Mouse (Mus musculus) A20 (cell line): Measurements from ENCODE around the gene Clcnka.

ENCODE experiments used
- DNase-seq: peaks from one replicate; pipeline ENCODE4 v3.0.0-alpha.2; 2011; ENCODE audit warnings: low read depth, low spot score

Gene Clcnka

DNA sequence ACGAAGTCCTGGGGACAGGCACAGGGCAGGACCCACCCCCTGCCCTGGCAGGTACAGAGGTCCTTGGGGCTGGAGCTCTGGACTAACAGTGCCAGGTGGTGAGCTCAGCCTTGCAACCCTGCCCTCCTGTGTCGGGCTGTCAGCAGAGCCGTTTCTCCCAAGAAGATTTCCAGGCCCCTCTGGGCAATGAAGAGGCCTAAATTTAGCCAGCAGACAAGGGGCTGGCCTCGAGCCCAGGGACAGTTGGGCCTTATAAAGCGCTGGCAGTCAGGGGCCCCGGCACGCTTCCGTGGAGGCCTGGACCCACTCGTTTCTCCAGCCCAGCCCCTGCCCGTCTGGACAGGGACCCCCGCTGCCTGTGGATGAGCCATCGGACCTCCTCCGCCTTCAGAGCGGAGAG lies 22.9 kb upstream of the Clcnka start:
- no peak for DNase-seq

DNA sequence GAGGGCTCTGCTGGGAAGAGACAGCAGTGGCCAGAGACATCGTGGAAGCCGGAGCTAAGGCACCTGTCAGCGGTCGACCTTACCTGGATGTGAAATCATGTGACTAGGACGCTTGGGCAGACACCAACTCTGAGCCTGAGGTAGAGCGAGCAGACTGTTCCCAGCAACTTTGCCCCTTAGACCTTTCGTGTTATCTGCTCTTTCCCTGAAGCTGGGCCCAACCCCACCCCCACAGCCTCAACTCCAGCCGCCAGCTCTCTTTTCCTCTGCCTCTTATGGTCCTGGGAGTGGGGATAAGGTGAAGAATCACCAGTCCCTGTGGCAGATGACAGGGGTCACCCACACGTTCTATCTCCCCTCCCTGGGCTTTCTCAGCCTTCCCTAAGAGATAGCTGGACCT lies 22.4 kb upstream of the Clcnka start:
- no peak for DNase-seq

- DNase-seq = no peak
Observed at GRCm38 (mm10) chr4:141420192-141420829, 21.8 kb upstream of the Clcnka start, which contains the start of gene Hspb7. Gene Hspb7, plus strand, starts transcription at chr4:141420779.

- DNase-seq = peak; percentile 78
Observed at GRCm38 (mm10) chr4:141419398-141420191, 21.1 kb upstream of the Clcnka start.

- DNase-seq = no peak
Observed at GRCm38 (mm10) chr4:141415924-141416323, 17.4 kb upstream of the Clcnka start, which contains the start of gene Clcnkb. Gene Clcnkb, minus strand, starts transcription at chr4:141416014.

DNA sequence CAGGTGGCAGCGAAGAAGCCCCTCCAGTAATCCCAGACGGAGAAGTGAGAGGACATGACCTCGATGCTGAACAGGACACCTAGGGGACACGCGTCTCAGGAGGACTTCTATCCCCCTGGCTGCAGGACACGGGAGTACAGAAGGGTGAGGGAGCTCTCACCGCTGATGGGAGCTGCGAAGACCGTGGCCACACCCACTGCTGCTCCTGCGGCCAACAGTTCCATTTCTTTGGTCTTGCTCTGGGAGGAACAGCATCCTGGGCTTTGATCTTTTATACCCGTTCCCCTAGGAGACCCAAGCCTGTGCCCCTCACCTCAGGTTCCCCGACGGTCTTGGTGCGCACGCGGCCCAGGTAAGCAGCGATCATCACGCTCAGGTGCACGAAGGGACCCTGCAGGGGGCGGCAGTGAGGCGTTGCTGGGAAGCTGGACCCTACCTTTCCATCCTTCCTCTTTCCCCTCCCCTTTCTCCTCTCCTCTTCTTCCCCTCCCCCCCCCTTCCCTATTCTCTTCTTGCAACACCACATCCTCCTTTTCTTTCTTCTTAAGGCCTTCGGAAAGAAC lies 13.0 kb upstream of the Clcnka start:
- no peak for DNase-seq

DNA sequence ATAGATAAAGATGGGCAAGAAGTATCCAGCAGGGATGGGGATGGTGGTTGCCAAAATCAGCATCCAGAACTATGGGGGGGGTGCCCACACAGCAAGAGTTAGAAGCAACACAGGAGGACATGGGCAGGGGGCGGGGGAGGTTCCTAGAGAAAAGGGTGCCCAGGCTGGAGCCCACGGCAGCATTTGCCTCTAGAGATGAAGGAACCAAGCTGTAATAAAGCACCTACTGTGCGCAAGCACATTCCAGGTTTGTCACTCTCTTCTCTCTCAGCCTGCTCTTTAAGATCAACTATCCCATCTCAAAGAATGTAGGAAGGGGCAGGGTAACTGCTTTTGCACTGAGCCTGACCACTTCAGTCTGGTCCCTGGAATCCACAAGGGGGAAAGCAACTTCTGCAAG lies 10.1 kb upstream of the Clcnka start:
- DNase-seq = no peak

DNA sequence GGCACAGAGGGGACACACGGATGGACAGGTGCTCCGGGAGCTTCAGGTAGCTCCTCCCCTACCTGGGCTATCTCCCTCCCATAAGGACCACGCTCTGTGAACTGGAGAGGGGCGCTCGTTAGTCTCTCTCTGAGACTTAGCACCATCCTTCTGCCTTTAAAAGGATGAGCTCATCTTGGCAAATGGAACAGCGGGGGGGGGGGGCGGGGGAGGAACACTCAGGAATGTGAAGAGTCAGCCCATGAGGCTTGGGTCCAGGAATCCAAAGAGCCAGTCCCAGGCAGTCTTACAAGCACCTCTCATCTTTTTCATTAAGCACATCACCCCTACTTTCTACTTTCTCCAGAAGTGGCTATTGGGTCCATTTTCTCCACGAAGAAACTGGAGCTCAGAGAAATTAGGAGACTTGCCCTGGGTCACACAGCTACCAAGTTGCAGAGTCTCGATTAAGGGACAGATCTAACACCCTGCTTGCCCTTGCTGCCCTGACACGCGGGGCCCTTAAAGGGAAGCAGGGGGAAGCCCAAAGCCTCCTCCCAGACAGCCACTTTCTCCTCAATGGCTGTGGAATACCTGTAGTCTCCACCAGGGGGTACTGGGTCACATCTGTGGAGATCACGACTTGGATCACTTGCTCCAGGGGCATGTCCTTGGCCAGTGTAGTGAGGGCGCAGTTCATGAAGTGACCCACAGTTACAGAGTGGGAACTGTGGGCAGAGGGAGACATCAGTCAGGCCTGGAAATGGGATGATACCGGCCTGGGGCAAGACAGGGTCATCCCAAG lies 8.2 kb upstream of the Clcnka start:
- DNase-seq = peak; percentile 49

DNA sequence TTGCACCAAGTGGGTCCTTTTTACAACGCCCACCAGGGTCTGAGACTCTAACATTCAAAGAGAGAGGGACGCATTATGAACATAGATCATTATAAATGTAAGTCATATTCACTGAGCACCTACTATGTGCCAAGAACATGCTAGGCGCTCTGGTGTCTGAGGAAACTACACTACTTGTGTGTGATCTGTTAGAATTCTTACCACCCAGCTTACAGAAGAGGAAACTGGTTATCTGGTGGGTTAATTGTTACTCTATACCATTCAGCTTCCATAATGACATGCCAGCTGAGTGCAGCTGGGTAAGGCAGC lies 6.7 kb upstream of the Clcnka start:
- DNase-seq = no peak

GRCm38 (mm10) chr4:141404518-141405313 lies 6.2 kb upstream of the Clcnka start:
- DNase-seq = peak; percentile 76

DNA sequence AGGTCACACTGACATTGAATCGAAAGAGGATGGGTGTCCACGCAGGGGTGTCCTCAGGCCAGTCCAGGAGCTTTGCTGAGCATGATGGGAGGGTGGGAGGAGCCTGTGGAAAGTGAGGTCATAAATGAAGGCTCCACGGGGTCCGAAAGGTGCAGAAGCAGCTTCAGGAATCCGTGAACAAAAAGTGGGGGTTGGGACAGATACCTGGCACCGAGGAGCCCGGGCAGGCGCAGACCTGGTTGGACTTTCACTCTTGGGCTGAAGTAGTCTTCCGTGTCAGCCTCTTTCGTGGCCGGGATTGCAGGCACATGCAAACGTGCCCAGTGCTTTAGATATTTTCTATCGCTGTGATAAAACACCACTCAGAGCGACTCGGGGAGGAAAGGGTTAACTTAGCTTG lies 1.6 kb upstream of the Clcnka start:
- DNase-seq = no peak

- DNase-seq = no peak
Observed at GRCm38 (mm10) chr4:141397861-141398260, 663 bp downstream of the Clcnka start.

GRCm38 (mm10) chr4:141394751-141395150 lies 3.8 kb downstream of the Clcnka start:
- DNase-seq = no peak

- no peak for DNase-seq
Observed at GRCm38 (mm10) chr4:141391293-141391692, 7.2 kb downstream of the Clcnka start.

DNA sequence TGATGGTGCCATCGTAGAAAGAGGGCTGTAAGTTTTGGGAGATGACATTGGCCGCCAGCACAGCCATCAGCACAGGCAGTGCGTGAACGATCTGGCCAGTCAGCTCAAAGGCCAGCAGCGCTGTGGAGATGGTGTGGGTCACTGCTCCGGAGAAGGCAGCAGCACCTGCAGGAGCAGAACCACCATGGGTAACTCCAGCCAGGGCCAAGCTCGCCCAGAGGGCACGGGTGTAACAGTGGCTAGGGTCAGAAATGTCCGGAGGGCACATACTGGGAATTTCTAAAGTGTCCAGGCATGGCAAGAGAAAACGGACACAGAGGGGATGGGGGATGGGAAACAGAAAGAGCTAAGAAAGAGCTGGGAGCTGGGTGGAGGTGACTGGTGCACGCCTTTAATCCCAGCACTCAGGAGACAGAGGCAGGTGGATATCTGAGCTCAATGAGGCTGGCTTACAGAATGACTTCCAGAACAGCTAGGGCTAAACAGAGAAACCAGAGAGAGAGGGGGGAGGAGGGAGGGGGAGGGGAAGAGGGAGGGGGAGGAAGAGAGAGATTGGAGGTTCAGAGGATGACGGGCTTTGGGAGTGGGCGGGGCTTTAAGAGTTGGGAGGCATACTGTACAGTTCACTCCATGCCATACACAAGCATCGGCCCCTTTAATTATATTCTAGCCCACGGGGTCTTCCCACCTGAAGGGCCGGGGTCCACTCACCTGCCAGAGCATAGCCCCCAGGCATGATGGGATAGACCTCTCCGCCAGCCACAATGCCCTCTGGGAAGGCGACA lies 9.0 kb downstream of the Clcnka start:
- no peak for DNase-seq

DNA sequence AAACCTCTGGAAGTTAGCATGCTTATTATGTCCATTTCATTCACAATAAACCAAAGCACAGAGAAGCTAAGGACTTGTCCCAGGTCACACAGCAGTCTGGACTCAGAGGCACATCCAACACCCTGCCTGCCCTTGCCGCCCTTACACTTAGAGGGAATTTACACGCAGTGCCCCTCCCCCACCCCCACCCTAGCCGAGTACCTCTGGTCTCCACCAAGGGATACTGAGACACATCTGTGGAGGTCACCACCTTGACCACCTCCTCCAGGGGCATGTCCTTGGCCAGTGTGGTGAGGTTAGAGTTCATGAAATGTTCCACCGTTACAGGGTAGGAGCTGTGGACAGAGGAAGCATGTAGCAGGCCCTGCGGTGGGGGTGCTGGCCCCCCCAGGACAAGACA lies 10.6 kb downstream of the Clcnka start:
- no peak for DNase-seq

- DNase-seq = peak; percentile 75
Observed at GRCm38 (mm10) chr4:141387093-141387784, 11.3 kb downstream of the Clcnka start.

- DNase-seq = peak; percentile 10
Observed at GRCm38 (mm10) chr4:141386150-141386549, 12.4 kb downstream of the Clcnka start.

DNA sequence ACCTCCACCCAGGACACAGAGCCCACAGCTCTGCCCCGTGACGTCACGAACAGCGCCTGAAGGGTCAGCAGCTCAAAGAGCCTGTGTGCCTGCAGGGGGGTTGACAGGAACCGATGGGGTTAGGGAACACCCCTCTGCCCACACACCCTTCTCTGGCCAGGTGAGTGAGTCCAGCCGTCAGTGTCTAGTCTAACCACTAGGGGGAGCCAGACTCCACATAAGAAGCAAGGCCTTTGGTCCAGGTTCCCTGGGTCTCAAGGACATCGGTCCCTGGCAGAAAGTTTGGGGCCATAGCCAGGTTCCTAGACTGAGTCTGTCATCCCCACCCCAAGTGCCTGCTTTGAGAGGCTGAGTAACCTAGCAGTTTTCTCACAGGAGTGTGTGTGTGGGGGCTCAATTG lies 13.2 kb downstream of the Clcnka start:
- DNase-seq = peak; percentile 75

GRCm38 (mm10) chr4:141382406-141382805 lies 16.1 kb downstream of the Clcnka start:
- DNase-seq = no peak
